Mouse (Mus musculus) ES-E14 (cell line): ENCODE data around the gene Bmper. TPM values are rescaled to one million over a fixed set of nuclear protein-coding genes. Genes with fewer than 3 reads are reported as not detected.

Experiments
- DNase-seq: peaks from one replicate; pipeline ENCODE4 v3.0.0-alpha.2; 2013; ENCODE audit warnings: low read depth, low spot score
- H3K27ac ChIP-seq: 2 replicates; pipeline ENCODE4 v1.5.1; 2012; ENCODE audit warnings: low read depth, mild to moderate bottlenecking, low read length, moderate library complexity, mixed read lengths; ENCODE audit not compliant: poor library complexity, insufficient read depth, severe bottlenecking
- H3K36me3 ChIP-seq: 2 replicates; pipeline ENCODE4 v1.6.1; 2012; ENCODE audit warnings: mild to moderate bottlenecking, low read length, moderate library complexity, mixed read lengths; ENCODE audit not compliant: control insufficient read depth, poor library complexity, insufficient read depth, severe bottlenecking
- H3K4me1 ChIP-seq, 2 experiments: fragments of 150-350 bp in 1 of 2; sonication (generic) in 1 of 2; 2 replicates each; pipeline ENCODE4 v1.6.1; 2012; ENCODE audit warnings: low read length in 2 of 2, mild to moderate bottlenecking in 1 of 2, mixed read lengths in 1 of 2; ENCODE audit not compliant: control insufficient read depth in 2 of 2, insufficient read depth in 2 of 2, poor library complexity in 1 of 2
- H3K4me3 ChIP-seq, 2 experiments: fragments of 150-350 bp in 1 of 2; sonication (generic) in 1 of 2; 2 replicates each; pipeline ENCODE4 v1.5.1; 2012; ENCODE audit warnings: low read length in 2 of 2, low read depth in 1 of 2, mild to moderate bottlenecking in 1 of 2, mixed read lengths in 1 of 2; ENCODE audit not compliant: insufficient read depth in 1 of 2, poor library complexity in 1 of 2, severe bottlenecking in 1 of 2
- H3K9ac ChIP-seq: 2 replicates; pipeline ENCODE4 v1.6.1; 2012; ENCODE audit warnings: low read depth, mild to moderate bottlenecking, low read length, mixed read lengths; ENCODE audit not compliant: poor library complexity, insufficient read depth, severe bottlenecking
- H3K9me3 ChIP-seq: fragments of 150-350 bp; sonication (generic); 2 replicates; pipeline ENCODE4 v1.6.1; 2012; ENCODE audit warnings: low read depth, mild to moderate bottlenecking, low read length; ENCODE audit not compliant: control insufficient read depth, insufficient read depth
- CHD2 ChIP-seq: IDR thresholded peaks from 2 replicates; pipeline ENCODE4 v1.6.1; 2014; ENCODE audit warnings: mild to moderate bottlenecking, low read depth, low read length, inconsistent platforms
- HCFC1 ChIP-seq: IDR thresholded peaks from 2 replicates; pipeline ENCODE4 v1.6.1; 2012; ENCODE audit warnings: low read length, inconsistent platforms, borderline replicate concordance; ENCODE audit not compliant: insufficient read depth
- MAFK ChIP-seq: IDR thresholded peaks from 2 replicates; pipeline ENCODE4 v1.6.1; 2014; ENCODE audit warnings: mild to moderate bottlenecking, low read depth, low read length, inconsistent platforms; ENCODE audit not compliant: insufficient read depth
- ZC3H11A ChIP-seq: IDR thresholded peaks from 2 replicates; pipeline ENCODE4 v1.6.1; 2012; ENCODE audit warnings: low read depth, mild to moderate bottlenecking, inconsistent platforms, low read length, borderline replicate concordance
- ZNF384 ChIP-seq: IDR thresholded peaks from 2 replicates; pipeline ENCODE4 v1.6.1; 2012; ENCODE audit warnings: low read depth, low read length, inconsistent platforms
- in situ Hi-C, 2 experiments: fragments of 600-800 bp; cut with MboI; formaldehyde crosslinking; loops; one replicate each; pipeline ENCODE4 v1.15.1; 2025; ENCODE audit warnings: low sequenced_read_pairs in 2 of 2, inconsistent platforms in 1 of 2; ENCODE audit not compliant: unreplicated experiment in 2 of 2
- total RNA-seq: library from RNA; depleted of rRNA; stranded (reverse); fragments of 300-350 nt; gene quantifications from 2 replicates; pipeline ENCODE4 v1.2.3, GENCODE M21; 2012

Bmper gene
- total RNA-seq, 1 experiment: 2.5 TPM

DNA sequence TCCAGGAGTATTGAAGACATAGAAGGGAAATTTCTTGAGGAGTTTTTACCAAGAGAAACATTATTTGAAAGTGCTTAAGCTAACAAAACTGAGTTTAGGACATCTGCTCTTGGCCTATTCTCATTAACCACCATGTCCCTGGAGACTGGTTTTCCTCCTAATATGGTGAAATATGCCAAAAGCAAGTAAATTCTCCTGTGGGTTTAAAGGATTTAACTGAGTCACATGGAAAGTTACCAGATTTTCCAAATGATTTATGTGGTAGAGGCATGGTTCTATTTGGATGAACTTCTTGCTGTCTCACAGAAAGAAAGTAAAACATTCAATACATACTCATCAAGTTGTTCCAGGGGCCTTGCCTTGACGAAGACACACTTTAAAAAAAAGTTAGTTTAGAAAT is 31.9 kb upstream of the Bmper start:
- H3K4me1 ChIP-seq: no peaks in the 10 kb centered on the region
- H3K9me3 ChIP-seq: no peaks in the 10 kb centered on the region
- TF ChIP-seq ZNF384 (no peak), CHD2 (no peak), ZC3H11A (no peak), MAFK (no peak), HCFC1 (no peak)
- H3K36me3 ChIP-seq: no peaks in the 10 kb centered on the region
- H3K9ac ChIP-seq: no peak overlapping the region
- H3K27ac ChIP-seq: no peak overlapping the region
- in situ Hi-C loops: no loop called here
- H3K4me3 ChIP-seq: no peak overlapping the region
- no peak for DNase-seq

GRCm38 (mm10) chr9:23191431-23191830 is 31.4 kb upstream of the Bmper start:
- no peak for TF ChIP-seq MAFK
- no peak for TF ChIP-seq ZNF384
- no peak for TF ChIP-seq HCFC1
- TF ChIP-seq CHD2: no peak
- TF ChIP-seq ZC3H11A: no peak
- no peak overlapping the region for H3K9ac ChIP-seq
- H3K9me3 ChIP-seq: no peaks in the 10 kb centered on the region
- in situ Hi-C loops: no loop called here
- no peak overlapping the region for H3K4me3 ChIP-seq
- no peak for DNase-seq
- no peak overlapping the region for H3K27ac ChIP-seq
- H3K36me3 ChIP-seq: no peaks in the 10 kb centered on the region
- no peaks in the 10 kb centered on the region for H3K4me1 ChIP-seq

DNA sequence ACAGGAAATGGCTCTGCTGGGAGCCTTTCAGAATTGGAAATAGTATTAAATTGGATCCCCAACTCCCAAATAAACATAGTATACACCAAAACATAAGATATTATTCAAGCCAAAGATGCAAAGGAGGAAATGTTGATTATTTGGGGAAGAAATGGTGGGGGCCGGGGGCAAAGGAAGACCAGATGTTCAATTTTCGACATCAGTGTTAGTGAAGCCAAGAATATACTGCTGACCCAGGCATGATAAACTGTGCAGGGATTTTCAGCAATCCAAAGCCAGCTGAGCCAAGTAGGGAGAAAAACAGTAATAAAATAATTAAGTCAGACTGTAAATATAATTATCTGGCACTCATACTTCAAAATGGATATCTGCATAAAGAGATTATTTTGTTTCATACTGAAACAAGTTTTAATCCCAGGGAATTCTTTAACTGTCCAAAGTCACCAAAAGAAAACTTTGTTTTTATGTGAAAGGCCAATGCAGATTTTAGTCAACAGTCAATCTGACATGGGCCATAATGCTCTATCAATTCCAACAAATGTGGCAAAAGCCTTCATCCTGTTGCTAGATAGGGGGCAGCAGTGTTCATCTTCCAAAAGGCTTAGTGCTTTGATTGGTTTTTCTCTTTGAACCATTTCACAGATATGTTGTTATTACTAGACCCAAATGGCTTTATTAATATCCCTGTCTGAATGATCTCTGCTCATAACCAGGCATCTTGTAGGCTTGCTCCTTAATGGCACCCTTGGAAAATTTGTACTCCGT is 30.1 kb upstream of the Bmper start:
- Histone ChIP-seq H3K9me3 (no peaks in the 10 kb centered on the region), H3K4me3 (no peak overlapping the region), H3K27ac (no peak overlapping the region), H3K9ac (no peak overlapping the region), H3K36me3 (no peaks in the 10 kb centered on the region), H3K4me1 (no peaks in the 10 kb centered on the region)
- in situ Hi-C loops: no loop called here
- no peak for DNase-seq
- no peak for TF ChIP-seq ZC3H11A
- TF ChIP-seq ZNF384: no peak
- TF ChIP-seq MAFK: no peak

DNA sequence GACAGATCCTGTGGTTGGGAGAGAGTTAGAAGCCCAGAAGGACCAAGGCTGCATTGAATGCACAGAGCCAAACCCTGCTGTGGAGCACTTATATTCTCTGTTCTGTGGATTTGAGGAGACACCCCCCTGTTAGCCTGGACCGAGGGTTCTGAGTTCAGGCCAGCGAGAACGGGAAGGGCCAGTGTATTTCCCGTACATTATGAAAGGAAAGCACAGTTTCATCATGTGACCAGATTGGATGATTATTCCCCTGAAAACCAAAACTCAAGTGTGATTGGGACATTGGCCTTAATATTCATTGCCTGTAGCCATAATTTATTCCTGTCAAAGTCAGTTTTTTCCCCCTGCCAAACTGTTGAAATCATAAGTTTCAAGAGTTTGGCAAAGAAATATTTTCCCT is 23.9 kb upstream of the Bmper start:
- in situ Hi-C loops: no loop called here
- Histone ChIP-seq H3K4me3 (no peak overlapping the region), H3K9ac (no peak overlapping the region), H3K4me1 (no peaks in the 10 kb centered on the region), H3K9me3 (no peaks in the 10 kb centered on the region), H3K36me3 (no peaks in the 10 kb centered on the region), H3K27ac (no peak overlapping the region)
- DNase-seq: no peak
- TF ChIP-seq CHD2 (no peak), HCFC1 (no peak), MAFK (no peak), ZC3H11A (no peak), ZNF384 (no peak)
